Mouse (Mus musculus) cerebellum, adult 2 months (tissue): ENCODE measurements around the gene Hspbap1.

ENCODE experiments used
- CTCF ChIP-seq: fragments of 200-500 bp; IDR thresholded peaks from 2 replicates; pipeline ENCODE4 v1.5.1; 2011; ENCODE audit warnings: low read depth, mild to moderate bottlenecking, control low read depth, low read length, moderate library complexity, borderline replicate concordance; ENCODE audit not compliant: insufficient read depth
- POLR2A ChIP-seq: fragments of 200-500 bp; IDR thresholded peaks from 2 replicates; pipeline ENCODE4 v1.6.1; 2011; ENCODE audit warnings: low read length, control low read depth, borderline replicate concordance; ENCODE audit not compliant: insufficient read depth

- no peak for TF ChIP-seq POLR2A
- TF ChIP-seq CTCF: no peak
Measured at GRCm38 (mm10) chr16:35771606-35772005, 1.4 kb downstream of the Hspbap1 start.
